Mouse (Mus musculus) MEL-GATA-1-ER (cell line): Measurements from ENCODE around the gene Ccdc27.

Experiments
- DNase-seq: peaks from one replicate; pipeline ENCODE4 v3.0.0-alpha.2; 2012; ENCODE audit warnings: low read depth; ENCODE audit errors: extremely low read depth

Gene Ccdc27

GRCm38 (mm10) chr4:154042577-154042976, at the start of gene Ccdc27:
Ccdc27 (minus strand) TSS chr4:154042677.
- DNase-seq = no peak

GRCm38 (mm10) chr4:154091356-154091755, 48.9 kb upstream of the Ccdc27 start:
- DNase-seq = no peak

GRCm38 (mm10) chr4:154089205-154089604, 46.7 kb upstream of the Ccdc27 start:
- no peak for DNase-seq

- DNase-seq = no peak
These were observed 44.0 kb upstream of the Ccdc27 start for GRCm38 (mm10) chr4:154086436-154086835.

GRCm38 (mm10) chr4:154085856-154086255, 43.4 kb upstream of the Ccdc27 start:
- no peak for DNase-seq

GRCm38 (mm10) chr4:154081974-154082373, 39.5 kb upstream of the Ccdc27 start:
- no peak for DNase-seq

- DNase-seq = no peak
These were observed 38.5 kb upstream of the Ccdc27 start for GRCm38 (mm10) chr4:154081021-154081420.

- no peak for DNase-seq
These were observed 37.7 kb upstream of the Ccdc27 start for GRCm38 (mm10) chr4:154080211-154080610.

- DNase-seq = no peak
These were observed 29.5 kb upstream of the Ccdc27 start for GRCm38 (mm10) chr4:154071941-154072340.

GRCm38 (mm10) chr4:154071521-154071920, 29.0 kb upstream of the Ccdc27 start:
- DNase-seq = no peak

- DNase-seq = no peak
These were observed 28.4 kb upstream of the Ccdc27 start for GRCm38 (mm10) chr4:154070896-154071295.

- DNase-seq = no peak
These were observed 22.6 kb upstream of the Ccdc27 start for GRCm38 (mm10) chr4:154064827-154065773.

GRCm38 (mm10) chr4:154057696-154058095, 15.2 kb upstream of the Ccdc27 start:
- DNase-seq = no peak

- DNase-seq = no peak
These were observed 14.2 kb upstream of the Ccdc27 start for GRCm38 (mm10) chr4:154056661-154057060.

GRCm38 (mm10) chr4:154056046-154056445, 13.6 kb upstream of the Ccdc27 start:
- DNase-seq = no peak

- DNase-seq = no peak
These were observed 13.0 kb upstream of the Ccdc27 start for GRCm38 (mm10) chr4:154055482-154055881.

- no peak for DNase-seq
These were observed 10.6 kb upstream of the Ccdc27 start for GRCm38 (mm10) chr4:154053065-154053464.

- no peak for DNase-seq
These were observed 8.9 kb upstream of the Ccdc27 start for GRCm38 (mm10) chr4:154051401-154051800.

- no peak for DNase-seq
These were observed 3.4 kb upstream of the Ccdc27 start for GRCm38 (mm10) chr4:154045837-154046236.

GRCm38 (mm10) chr4:154037123-154037522, 5.4 kb downstream of the Ccdc27 start:
- DNase-seq = no peak

GRCm38 (mm10) chr4:154028646-154029045, 13.8 kb downstream of the Ccdc27 start:
- no peak for DNase-seq

- no peak for DNase-seq
These were observed 14.4 kb downstream of the Ccdc27 start for GRCm38 (mm10) chr4:154028066-154028465.

- no peak for DNase-seq
These were observed 16.1 kb downstream of the Ccdc27 start for GRCm38 (mm10) chr4:154026441-154026761.
